Mouse (Mus musculus) testis, adult 2 months (tissue): ENCODE data around the gene Cenpa. TPM values are rescaled to one million over a fixed set of nuclear protein-coding genes. Genes with fewer than 3 reads are reported as not detected.

ENCODE experiments used
- H3K27ac ChIP-seq: fragments of 200-500 bp; 2 replicates; pipeline ENCODE4 v1.5.1; 2012; ENCODE audit warnings: low read depth, low read length; ENCODE audit not compliant: control insufficient read depth, insufficient read depth
- H3K27me3 ChIP-seq: fragments of 200-500 bp; 2 replicates; pipeline ENCODE4 v1.6.1; 2012; ENCODE audit warnings: mild to moderate bottlenecking, low read length, moderate library complexity; ENCODE audit not compliant: control insufficient read depth, insufficient read depth
- H3K36me3 ChIP-seq: fragments of 200-500 bp; 2 replicates; pipeline ENCODE4 v1.6.1; 2012; ENCODE audit warnings: mild to moderate bottlenecking, low read length; ENCODE audit not compliant: control insufficient read depth, insufficient read depth
- H3K4me1 ChIP-seq: fragments of 200-500 bp; 2 replicates; pipeline ENCODE4 v1.6.1; 2012; ENCODE audit warnings: low read length; ENCODE audit not compliant: control insufficient read depth, insufficient read depth
- H3K4me3 ChIP-seq: fragments of 200-500 bp; 2 replicates; pipeline ENCODE4 v1.5.1; 2012; ENCODE audit warnings: low read depth, mild to moderate bottlenecking, low read length, moderate library complexity, mixed read lengths; ENCODE audit not compliant: control insufficient read depth
- CTCF ChIP-seq: fragments of 200-500 bp; IDR thresholded peaks from 2 replicates; pipeline ENCODE4 v1.5.1; 2012; ENCODE audit warnings: low read depth, mild to moderate bottlenecking, inconsistent platforms, low read length, moderate library complexity; ENCODE audit not compliant: control insufficient read depth, insufficient read depth, insufficient replicate concordance
- POLR2A ChIP-seq: fragments of 200-500 bp; IDR thresholded peaks from 2 replicates; pipeline ENCODE4 v1.6.1; 2012; ENCODE audit warnings: low read depth, mild to moderate bottlenecking, inconsistent platforms, low read length, moderate library complexity; ENCODE audit not compliant: control insufficient read depth
- polyA plus RNA-seq: library from polyadenylated mRNA; depleted of rRNA; stranded (reverse); fragments of >200 nt; gene quantifications from 2 replicates; pipeline ENCODE4 v1.2.3, GENCODE M21; 2012

The Cenpa gene
- polyA plus RNA-seq, 1 experiment, result 6.3 TPM

DNA sequence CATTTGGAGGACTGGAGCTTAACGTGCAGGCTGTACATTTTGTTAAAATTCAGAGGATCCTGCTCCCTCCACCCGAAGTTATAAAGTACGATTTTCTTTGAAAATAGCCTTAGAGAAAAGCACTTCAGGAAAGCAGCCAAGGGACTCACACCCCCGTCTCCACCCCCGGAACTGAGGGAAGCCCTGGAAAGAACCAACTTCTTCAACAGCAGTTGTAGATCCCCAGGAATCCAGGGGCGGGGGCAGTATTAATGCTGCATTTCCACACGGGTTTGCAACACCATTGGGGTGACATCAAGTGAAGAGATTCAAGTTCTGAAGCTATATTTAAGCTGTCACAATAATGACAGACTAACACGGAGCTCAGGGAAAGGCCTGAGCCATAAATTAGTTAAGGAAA, 43.9 kb downstream of the Cenpa start:
- Histone ChIP-seq H3K36me3 (no peaks in the 10 kb centered on the region), H3K27ac (no peak overlapping the region), H3K27me3 (peaks cover 7% of the 10 kb centered on the region), H3K4me3 (peak overlapping the region; percentile 86), H3K4me1 (peaks cover 25% of the 10 kb centered on the region)
- TF ChIP-seq POLR2A (no peak), CTCF (no peak)

DNA sequence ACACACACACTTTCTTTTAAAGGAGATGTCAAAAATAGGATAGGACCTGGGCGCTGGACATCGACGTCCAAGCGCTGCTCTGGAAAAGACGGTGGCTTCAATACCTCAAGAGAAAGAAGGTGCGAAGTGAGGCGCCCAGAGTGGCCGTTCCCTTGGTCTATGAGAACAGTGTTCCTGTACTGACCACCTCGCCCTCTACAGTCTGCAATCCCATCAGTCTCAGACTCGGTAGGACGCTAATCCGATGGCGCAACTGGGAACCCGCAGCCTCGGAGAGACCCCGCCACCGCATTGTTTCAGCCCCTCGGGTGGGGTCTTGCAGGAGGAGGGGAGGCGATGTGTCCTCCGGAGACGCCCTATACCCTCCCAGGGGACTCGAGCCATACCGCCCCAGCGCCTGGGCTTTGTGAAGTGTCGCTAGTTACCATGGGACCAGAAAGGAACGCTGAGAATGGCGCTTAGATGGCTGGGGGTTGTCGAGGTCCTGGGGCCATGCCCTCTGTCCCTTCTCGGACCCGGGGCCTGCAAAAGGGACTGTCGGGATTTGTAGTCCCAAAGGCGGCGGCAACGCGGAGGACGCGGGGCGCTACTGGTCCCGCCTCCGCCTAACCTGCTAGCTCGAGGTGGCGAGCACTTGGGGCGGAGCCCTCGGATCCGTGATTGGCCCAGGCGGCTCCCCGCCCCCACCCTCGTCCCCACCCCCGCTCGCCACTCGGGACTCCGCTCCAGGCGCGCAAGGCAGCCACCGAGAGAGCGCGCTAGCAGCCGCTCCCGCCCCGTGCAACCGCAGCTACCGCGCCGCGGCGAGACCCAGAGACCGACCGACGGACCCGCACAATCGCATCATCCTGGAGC, 44.8 kb downstream of the Cenpa start, which contains the start of gene Dpysl5:
Gene Dpysl5 (plus strand): TSS at position 418 of the 855 bp plus-strand sequence.
- H3K27ac ChIP-seq, result peak within 1 kb of the TSS; percentile 22; the same call in 1 of the 2 replicates

DNA sequence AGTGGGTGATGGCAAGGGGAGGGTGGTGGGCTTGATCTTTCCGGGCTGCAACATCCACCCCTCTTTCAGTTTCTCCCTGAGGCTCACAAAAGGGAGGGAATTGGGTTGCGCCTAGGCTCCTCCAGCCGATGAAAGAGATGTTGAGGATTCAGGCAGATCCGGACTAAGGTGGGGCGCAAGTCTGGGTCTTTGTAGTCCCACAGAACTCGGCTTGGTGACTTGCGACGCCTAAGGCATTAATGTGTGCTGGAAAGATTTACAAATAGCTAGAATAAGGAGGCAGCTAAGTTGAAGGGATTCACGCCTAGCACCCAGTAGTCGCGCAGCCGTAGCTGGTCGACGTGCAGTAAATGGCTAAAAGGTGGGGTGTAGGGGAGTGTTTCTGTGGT, 45.4 kb downstream of the Cenpa start:
- TF ChIP-seq CTCF (no peak), POLR2A (0 out of 2 replicates have a peak, but pooled peaks have one; percentile 21)
- H3K27ac ChIP-seq, result no peak overlapping the region
- peaks cover 7% of the 10 kb centered on the region for H3K27me3 ChIP-seq
- no peaks in the 10 kb centered on the region for H3K36me3 ChIP-seq
- H3K4me3 ChIP-seq, result peak overlapping the region; percentile 86
- H3K4me1 ChIP-seq, result peaks cover 25% of the 10 kb centered on the region

More for the DNA sequence above, 44.8 kb downstream of the Cenpa start, which contains the start of gene Dpysl5:
- Histone ChIP-seq H3K4me3 (peak within 1 kb of the TSS; percentile 86), H3K4me1 (peaks cover 25% of the 10 kb centered on the region), H3K36me3 (no peaks in the 10 kb centered on the region), H3K27me3 (peaks cover 7% of the 10 kb centered on the region)
- TF ChIP-seq CTCF (no peak), POLR2A (no peak)

DNA sequence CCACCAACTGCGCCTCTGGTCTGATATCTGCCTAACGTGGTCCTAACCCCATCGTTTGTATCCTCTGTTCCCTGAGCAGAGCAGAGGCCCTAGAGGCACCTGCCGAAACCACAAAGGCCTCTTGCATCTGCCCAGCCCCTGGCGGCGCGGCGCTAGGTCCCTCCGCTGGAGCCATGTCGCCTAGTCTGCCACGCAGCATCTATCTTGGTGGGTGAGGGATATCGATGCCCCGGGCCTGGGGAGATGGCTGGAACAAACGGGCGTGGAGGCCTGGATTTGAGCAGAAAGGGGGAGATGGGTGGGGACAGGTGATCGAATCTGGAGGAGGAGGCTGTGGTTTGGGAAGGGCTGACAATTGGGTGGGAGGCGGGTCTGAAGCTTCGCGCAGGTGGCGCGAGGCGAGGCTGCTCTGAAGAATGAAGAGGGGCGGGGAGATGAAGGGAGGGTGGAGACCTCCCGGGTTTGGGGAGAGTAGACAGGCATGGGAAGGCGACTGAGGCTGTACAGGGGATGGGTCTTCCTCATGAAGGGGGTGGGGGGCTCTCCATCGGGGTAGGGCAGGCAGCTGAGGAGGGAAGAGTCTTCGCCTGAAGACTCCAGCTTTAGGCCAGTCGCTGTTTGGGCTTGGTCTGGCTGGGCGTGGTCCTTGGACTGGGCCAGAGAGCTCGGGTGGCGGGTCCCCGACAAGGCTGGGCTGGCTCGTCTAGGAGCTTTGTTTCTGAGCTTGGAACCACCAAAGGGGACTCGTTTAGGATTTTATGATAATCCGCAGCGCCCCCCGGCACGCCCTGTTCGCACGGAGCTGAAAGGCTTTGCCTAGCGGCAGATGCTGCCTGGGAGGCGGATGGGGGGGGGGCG, 46.1 kb downstream of the Cenpa start:
- Histone ChIP-seq H3K27ac (no peak overlapping the region), H3K27me3 (peaks cover 7% of the 10 kb centered on the region), H3K4me1 (peaks cover 25% of the 10 kb centered on the region), H3K4me3 (peak overlapping the region; percentile 86), H3K36me3 (no peaks in the 10 kb centered on the region)
- TF ChIP-seq POLR2A (no peak), CTCF (no peak)

DNA sequence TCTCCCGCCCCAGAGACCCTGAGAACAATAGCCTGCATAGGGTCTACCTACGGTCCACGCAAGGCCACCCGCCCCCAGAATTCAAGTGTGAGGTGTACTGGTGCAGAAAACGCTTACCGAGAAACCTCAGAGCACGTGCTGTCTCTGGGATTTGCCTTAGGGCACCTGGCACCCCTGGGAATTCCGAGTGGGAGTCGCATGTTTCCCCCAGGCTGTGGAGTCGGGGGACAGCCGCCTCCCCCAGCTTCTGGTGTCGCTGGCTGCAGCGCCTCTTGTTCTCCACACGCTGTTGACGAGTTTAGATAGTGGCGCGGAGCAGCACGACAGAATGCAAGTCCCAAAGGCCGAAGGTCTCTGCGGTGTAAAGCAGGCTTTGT, 46.7 kb downstream of the Cenpa start:
- Histone ChIP-seq H3K4me1 (peaks cover 25% of the 10 kb centered on the region), H3K27ac (no peak overlapping the region), H3K36me3 (no peaks in the 10 kb centered on the region), H3K4me3 (peak overlapping the region; percentile 86), H3K27me3 (peaks cover 7% of the 10 kb centered on the region)
- TF ChIP-seq POLR2A (peak; percentile 39; the same call in 1 of the 2 replicates), CTCF (no peak)

DNA sequence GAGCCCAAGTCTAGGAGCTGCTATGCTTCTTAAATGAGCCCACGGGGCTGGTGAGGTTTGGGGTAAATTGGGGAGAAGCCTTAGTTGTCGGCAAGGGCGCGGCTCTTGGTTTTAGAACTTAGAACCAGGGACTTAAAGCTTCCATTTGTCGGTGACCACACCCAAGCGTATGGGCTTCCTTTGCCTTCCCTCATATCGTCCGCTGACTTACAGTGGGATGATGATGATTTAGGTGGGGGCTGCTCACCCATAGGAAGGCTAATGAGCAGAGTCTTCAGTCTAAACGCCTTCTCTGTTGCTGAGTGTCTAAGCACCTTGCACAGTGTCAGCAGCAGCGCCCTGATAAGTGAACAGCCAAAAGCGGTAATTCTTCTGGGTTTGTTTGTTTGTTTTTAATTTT, 47.1 kb downstream of the Cenpa start:
- H3K4me3 ChIP-seq, result peak overlapping the region; percentile 86
- no peaks in the 10 kb centered on the region for H3K36me3 ChIP-seq
- H3K4me1 ChIP-seq, result peaks cover 25% of the 10 kb centered on the region
- TF ChIP-seq CTCF, result no peak
- TF ChIP-seq POLR2A, result no peak
- peaks cover 7% of the 10 kb centered on the region for H3K27me3 ChIP-seq
- H3K27ac ChIP-seq, result no peak overlapping the region

DNA sequence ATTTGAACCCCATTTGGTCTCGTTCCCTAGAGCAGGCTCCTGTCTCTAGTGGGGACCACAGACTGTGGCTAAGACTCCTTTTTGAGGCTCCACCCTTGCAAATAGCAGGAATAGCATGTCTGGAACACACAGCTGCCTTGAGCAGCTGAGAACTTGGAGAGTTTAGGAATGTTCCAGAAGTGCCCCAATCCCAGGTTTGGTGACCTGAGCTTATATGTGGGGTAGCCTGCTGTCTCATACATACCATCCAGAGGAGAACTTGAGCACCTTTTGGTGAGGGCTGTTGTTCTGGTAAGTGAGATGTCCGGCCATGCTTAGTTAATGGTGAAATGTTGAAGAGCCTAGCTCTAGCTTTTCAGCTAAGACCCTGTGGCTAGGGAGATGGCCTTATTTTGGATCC, 49.7 kb downstream of the Cenpa start:
- TF ChIP-seq POLR2A, result no peak
- TF ChIP-seq CTCF, result no peak
- no peaks in the 10 kb centered on the region for H3K36me3 ChIP-seq
- H3K4me3 ChIP-seq, result no peak overlapping the region
- H3K27me3 ChIP-seq, result peaks cover 5% of the 10 kb centered on the region
- peaks cover 18% of the 10 kb centered on the region for H3K4me1 ChIP-seq
- H3K27ac ChIP-seq, result no peak overlapping the region
